Mouse (Mus musculus) hindbrain, embryonic 11.5 days (tissue): ENCODE data around the gene Son. TPM values are rescaled to one million over a fixed set of nuclear protein-coding genes. Genes with fewer than 3 reads are reported as not detected.

Experiments used
- ATAC-seq: fragments of 200-750 bp; cut with Nextera tagmentation; 2 replicates; pipeline ENCODE4 v1.8.0; 2017; ENCODE audit warnings: mild to moderate bottlenecking, moderate TSS enrichment, moderate library complexity; ENCODE audit not compliant: low FRiP score
- DNase-seq: peaks from one replicate; pipeline ENCODE4 v3.0.0-alpha.2; 2015; ENCODE audit warnings: low spot score
- H3K27ac ChIP-seq: fragments of 300-500 bp; sonication (generic); 2 replicates; pipeline ENCODE4 v1.5.1; 2014; ENCODE audit warnings: mild to moderate bottlenecking, low read depth, low read length
- H3K27me3 ChIP-seq: fragments of 300-500 bp; sonication (generic); 2 replicates; pipeline ENCODE4 v1.6.1; 2014; ENCODE audit warnings: mild to moderate bottlenecking, low read length, moderate library complexity, mixed read lengths; ENCODE audit not compliant: control insufficient read depth, insufficient read depth
- H3K36me3 ChIP-seq: fragments of 300-500 bp; sonication (generic); 2 replicates; pipeline ENCODE4 v1.6.1; 2014; ENCODE audit warnings: mild to moderate bottlenecking, low read length, moderate library complexity, mixed read lengths; ENCODE audit not compliant: control insufficient read depth, insufficient read depth
- H3K4me1 ChIP-seq: fragments of 300-500 bp; sonication (generic); replicated peaks from 2 replicates; pipeline ENCODE4 v1.6.1; 2014; ENCODE audit warnings: low read length, mixed read lengths; ENCODE audit not compliant: control insufficient read depth, insufficient read depth
- H3K4me2 ChIP-seq: fragments of 300-500 bp; sonication (generic); replicated peaks from 2 replicates; pipeline ENCODE4 v1.6.1; 2014; ENCODE audit warnings: mild to moderate bottlenecking, low read depth, low read length
- H3K4me3 ChIP-seq: fragments of 300-500 bp; sonication (generic); 2 replicates; pipeline ENCODE4 v1.5.1; 2014; ENCODE audit warnings: low read depth, low read length
- H3K9ac ChIP-seq: fragments of 300-500 bp; sonication (generic); 2 replicates; pipeline ENCODE4 v1.6.1; 2014; ENCODE audit warnings: low read depth, low read length
- H3K9me3 ChIP-seq: fragments of 300-500 bp; sonication (generic); 2 replicates; pipeline ENCODE4 v1.6.1; 2016; ENCODE audit warnings: low read length; ENCODE audit not compliant: control insufficient read depth
- WGBS: fragments of 180-500 bp; shearing (Covaris S2); extraction: QIAGEN DNeasy Blood & Tissue Kit; methylation state at CpG from one replicate; pipeline ENCODE4 v1.1.7; 2014; 5-methylcytosine and 5-hydroxymethylcytosine counted together
- polyA plus RNA-seq: library from polyadenylated mRNA; unstranded; fragments of >200 nt; fragmentation: Nextera tagmentation; extraction: Ambion mirVana; gene quantifications from 2 replicates; pipeline ENCODE4 v1.2.1, GENCODE M21; 2014

Son gene
- polyA plus RNA-seq, 1 experiment from 2014 or later = 180 TPM

DNA sequence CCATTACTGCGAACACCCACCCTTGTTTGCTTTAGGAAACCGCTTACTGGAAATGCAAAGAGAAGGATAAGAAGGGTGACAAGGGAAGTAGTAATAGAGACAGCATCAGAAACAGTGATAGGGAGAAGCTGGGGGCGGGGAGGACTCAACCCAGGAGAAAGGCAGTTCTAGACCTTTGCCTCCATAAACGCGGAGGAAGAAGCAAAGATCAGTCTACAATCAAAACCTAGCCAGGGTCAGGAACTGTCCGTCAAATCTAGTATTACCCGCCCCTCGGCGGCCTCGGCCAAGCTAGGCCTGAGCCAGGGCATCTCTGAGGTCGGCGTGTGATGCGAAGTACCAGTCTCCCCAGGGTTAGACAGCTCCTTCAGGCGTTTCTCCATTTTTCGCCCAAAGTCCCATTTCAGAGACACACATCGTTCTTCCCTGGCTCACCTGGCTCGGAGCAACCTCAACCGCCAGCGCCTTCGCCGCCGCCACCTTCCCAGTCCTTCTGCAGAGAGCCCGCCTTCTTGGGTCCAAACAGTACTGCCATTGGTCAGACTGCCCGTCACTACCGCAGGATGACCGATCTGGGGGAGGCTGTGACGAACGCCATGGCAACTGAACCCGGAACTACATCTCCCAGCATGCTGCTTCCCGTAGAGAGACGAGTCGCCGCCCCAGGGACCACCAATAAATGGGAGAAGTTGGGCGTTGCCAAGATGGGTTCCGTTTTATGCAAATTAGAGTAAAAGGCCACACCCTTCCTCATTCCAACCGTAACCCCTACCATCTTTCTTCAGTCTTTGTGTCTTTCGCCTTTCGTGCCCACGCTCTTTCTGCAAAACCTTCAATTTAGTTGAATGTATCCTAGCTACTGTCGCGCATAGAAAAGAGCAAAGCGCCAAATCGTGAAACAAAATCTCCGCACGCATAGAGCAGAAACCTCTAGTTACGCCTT lies 81.1 kb downstream of the Son start, which contains the start of gene Cryzl1:
Gene Cryzl1, minus strand, starts transcription at position 853 of the 943 bp plus-strand sequence.
- no peaks in the 10 kb centered on the region for H3K36me3 ChIP-seq
- ATAC-seq = peak; percentile 95
- 2% methylated on average over 46 of the region's 46 CpGs for WGBS

More for the DNA sequence above, 81.1 kb downstream of the Son start, which contains the start of gene Cryzl1:
- Histone ChIP-seq H3K9me3 (no peaks in the 10 kb centered on the region), H3K4me1 (0 out of 2 replicates have a peak, but pooled peaks cover 2% of the 10 kb centered on the region), H3K27ac (peak within 1 kb of the TSS; percentile 96), H3K9ac (peak within 1 kb of the TSS; percentile 83), H3K4me3 (peak within 1 kb of the TSS; percentile 83), H3K4me2 (peak within 1 kb of the TSS; percentile 59), H3K27me3 (no peaks in the 10 kb centered on the region)
- peak; percentile 98 for DNase-seq

Other genes starting within 250 kb of the Son start
- gene Il10rb, start 241.3 kb upstream of the Son start, polyA plus RNA-seq = 8.6 and 9.0 TPM in 2 replicates
- gene Ifnar1, start 162.3 kb upstream of the Son start, polyA plus RNA-seq = 51.6 and 52.9 TPM in 2 replicates
- 35.1 and 36.8 TPM in 2 replicates for gene Ifngr2, start 100.4 kb upstream of the Son start, polyA plus RNA-seq
- gene Tmem50b, start 49.7 kb upstream of the Son start, polyA plus RNA-seq = 54.7 and 55.9 TPM in 2 replicates
- gene Dnajc28, start 28.5 kb upstream of the Son start, polyA plus RNA-seq = 5.6 and 6.1 TPM in 2 replicates
- 82.5 and 94.2 TPM in 2 replicates for gene Gart, start 554 bp upstream of the Son start, polyA plus RNA-seq
- 33.4 and 38.5 TPM in 2 replicates for gene Donson, start 41.3 kb downstream of the Son start, polyA plus RNA-seq
- gene Cryzl1, start 81.5 kb downstream of the Son start, polyA plus RNA-seq = 75.6 and 93.4 TPM in 2 replicates
- gene Itsn1, start 81.8 kb downstream of the Son start, polyA plus RNA-seq = 61.1 and 61.7 TPM in 2 replicates